12 mouse cellular contexts compared by ENCODE assay signal in genomic region chr19:42158246-42159017, GRCm38 (mm10). TPM values are rescaled to one million over a fixed set of nuclear protein-coding genes. Genes with fewer than 3 reads are reported as not detected.
A peak's percentile ranks its signal among the peaks of the same experiment; 100 is the strongest.
DNase-seq lines count a peak whose midpoint lies in the region; ATAC-seq lines count a peak whose summit lies in the region.
"Had no signal": no experiment of that assay in that cellular context is flagged by ENCODE, and none has a peak within 500 bp of the region (broad histone marks: within the 10 kb centered on the region; RNA-seq: fewer than 3 reads in every experiment).

No protein-coding gene starts in this region.

- H3K4me3 ChIP-seq in heart, embryonic 12.5 days: no peak overlapping the region
- H3K4me3 ChIP-seq in midbrain, embryonic 10.5 days: no peak overlapping the region
- no peak overlapping the region for H3K4me3 ChIP-seq in midbrain, embryonic 13.5 days (replicated peaks)
- H3K4me3 ChIP-seq in embryonic facial prominence, embryonic 14.5 days (ENCODE audit: low read depth, low read length): no peak overlapping the region
- no peak overlapping the region for H3K4me3 ChIP-seq in forebrain, embryonic 10.5 days
- H3K4me3 ChIP-seq: layer of hippocampus, adult 2 months had no signal

- H3K4me2 ChIP-seq in heart, embryonic 12.5 days: peak overlapping the region; percentile 18
- H3K4me2 ChIP-seq in midbrain, embryonic 13.5 days (replicated peaks): no peak overlapping the region
- no peak overlapping the region for H3K4me2 ChIP-seq in embryonic facial prominence, embryonic 14.5 days (ENCODE audit: low read depth, low read length)

- H3K36me3 ChIP-seq in heart, embryonic 12.5 days: no peaks in the 10 kb centered on the region
- no peaks in the 10 kb centered on the region for H3K36me3 ChIP-seq in midbrain, embryonic 10.5 days
- no peaks in the 10 kb centered on the region for H3K36me3 ChIP-seq in midbrain, embryonic 13.5 days
- no peaks in the 10 kb centered on the region for H3K36me3 ChIP-seq in embryonic facial prominence, embryonic 14.5 days (ENCODE audit: control insufficient read depth, insufficient read depth, low read length)
- H3K36me3 ChIP-seq in forebrain, embryonic 10.5 days (replicated peaks): no peaks in the 10 kb centered on the region

- no peak overlapping the region for H3K27ac ChIP-seq in heart, embryonic 12.5 days (ENCODE audit: poor library complexity, severe bottlenecking)
- peak overlapping the region; percentile 71 for H3K27ac ChIP-seq in midbrain, embryonic 10.5 days (replicated peaks)
- no peak overlapping the region; the same call in 1 of the 2 replicates for H3K27ac ChIP-seq in midbrain, embryonic 13.5 days
- H3K27ac ChIP-seq in embryonic facial prominence, embryonic 14.5 days (replicated peaks; ENCODE audit: low read depth, low read length): no peak overlapping the region
- no peak overlapping the region for H3K27ac ChIP-seq in forebrain, embryonic 10.5 days
- H3K27ac ChIP-seq: layer of hippocampus, adult 2 months had no signal

- DNase-seq in heart, postnatal 36 days: no peak
- DNase-seq in midbrain, embryonic 10.5 days (ENCODE audit: low spot score): no peak
- DNase-seq in embryonic facial prominence, embryonic 14.5 days (ENCODE audit: low spot score): no peak
- no peak for DNase-seq in forebrain, embryonic 10.5 days (ENCODE audit: extremely low spot score, low spot score)
- no peak for DNase-seq in adrenal gland, adult 8-10 months
- DNase-seq: cerebellum, adult 8-10 months had no signal

- H3K9ac ChIP-seq in heart, embryonic 12.5 days: 0 out of 2 replicates have a peak overlapping the region, but pooled peaks have one; percentile 0
- H3K9ac ChIP-seq in midbrain, embryonic 13.5 days (replicated peaks): no peak overlapping the region
- H3K9ac ChIP-seq in embryonic facial prominence, embryonic 14.5 days (ENCODE audit: low read depth, low read length): 0 out of 2 replicates have a peak overlapping the region, but pooled peaks have one; percentile 14

- intact Hi-C loops in heart, postnatal 36 days (cut with DNase I): no loop called here

- WGBS in heart, embryonic 12.5 days: 17% methylated on average over 13 of the region's 13 CpGs
- WGBS in midbrain, embryonic 10.5 days: 69% methylated on average over 13 of the region's 13 CpGs
- whole genome bisulfite sequencing in midbrain, embryonic 13.5 days: 59% methylated on average over 13 of the region's 13 CpGs
- WGBS in embryonic facial prominence, embryonic 14.5 days: 42% methylated on average over 13 of the region's 13 CpGs
- WGBS in forebrain, embryonic 10.5 days: 71% methylated on average over 13 of the region's 13 CpGs

- H3K4me1 ChIP-seq in heart, embryonic 12.5 days (replicated peaks): peaks cover 14% of the 10 kb centered on the region
- peaks cover 9% of the 10 kb centered on the region for H3K4me1 ChIP-seq in midbrain, embryonic 10.5 days
- H3K4me1 ChIP-seq in midbrain, embryonic 13.5 days (replicated peaks): no peaks in the 10 kb centered on the region
- no peaks in the 10 kb centered on the region for H3K4me1 ChIP-seq in embryonic facial prominence, embryonic 14.5 days (ENCODE audit: control insufficient read depth, insufficient read depth, low read length)
- peaks cover 10% of the 10 kb centered on the region for H3K4me1 ChIP-seq in forebrain, embryonic 10.5 days

- H3K27me3 ChIP-seq in heart, embryonic 12.5 days (replicated peaks): no peaks in the 10 kb centered on the region
- H3K27me3 ChIP-seq in midbrain, embryonic 10.5 days (ENCODE audit: low read depth, poor library complexity, severe bottlenecking): no peaks in the 10 kb centered on the region
- no peaks in the 10 kb centered on the region for H3K27me3 ChIP-seq in midbrain, embryonic 13.5 days
- H3K27me3 ChIP-seq in embryonic facial prominence, embryonic 14.5 days (replicated peaks; ENCODE audit: control insufficient read depth, insufficient read depth, low read length): no peaks in the 10 kb centered on the region
- H3K27me3 ChIP-seq in forebrain, embryonic 10.5 days (ENCODE audit: poor library complexity, severe bottlenecking): no peaks in the 10 kb centered on the region

- no peak for ATAC-seq in heart, embryonic 12.5 days (ENCODE audit: insufficient number of reproducible peaks, low FRiP score)
- ATAC-seq in midbrain, embryonic 13.5 days: no peak
- peak; percentile 50; the same call in 1 of the 2 replicates for ATAC-seq in embryonic facial prominence, embryonic 14.5 days (ENCODE audit: low read depth)
- ATAC-seq in megakaryocyte, adult 5-6 weeks (ENCODE audit: poor library complexity, severe bottlenecking): peak; percentile 36

- H3K9me3 ChIP-seq in heart, embryonic 12.5 days (replicated peaks): no peaks in the 10 kb centered on the region
- no peaks in the 10 kb centered on the region for H3K9me3 ChIP-seq in midbrain, embryonic 10.5 days (replicated peaks)
- no peaks in the 10 kb centered on the region for H3K9me3 ChIP-seq in midbrain, embryonic 13.5 days
- H3K9me3 ChIP-seq in embryonic facial prominence, embryonic 14.5 days (ENCODE audit: control insufficient read depth, low read length): no peaks in the 10 kb centered on the region
- H3K9me3 ChIP-seq in forebrain, embryonic 10.5 days: no peaks in the 10 kb centered on the region

RNA-seq across cellular contexts. Expression of gene Zfyve27, which starts 5.3 kb away (rescaled TPM):
- polyA plus RNA-seq in heart, embryonic 12.5 days (2016; fragmentation: Nextera tagmentation; extraction: Ambion mirVana): 27.2 and 27.7 TPM in 2 replicates
- 10 to 100 TPM; 25.6 to 25.8 TPM for total RNA-seq in heart, postnatal 36 days (2021)
- 29.4 and 36.4 TPM in 2 replicates for polyA plus RNA-seq in midbrain, embryonic 10.5 days (2016; fragmentation: Nextera tagmentation; extraction: Ambion mirVana)
- polyA plus RNA-seq in midbrain, embryonic 13.5 days (2015; fragmentation: Nextera tagmentation; extraction: Ambion mirVana): 55.8 and 57.6 TPM in 2 replicates
- polyA plus RNA-seq in embryonic facial prominence, embryonic 14.5 days (2014; fragmentation: Nextera tagmentation; extraction: Ambion mirVana): 12.2 and 15.2 TPM in 2 replicates
- total RNA-seq in megakaryocyte, adult 5-6 weeks (2015): 7.9 and 13.1 TPM in 2 replicates
- 21.3 and 26.3 TPM in 2 replicates for total RNA-seq in megakaryocyte, adult 5-6 weeks (2017)
- 27.0 and 30.3 TPM in 2 replicates for polyA plus RNA-seq in forebrain, embryonic 10.5 days (2016; fragmentation: Nextera tagmentation; extraction: Ambion mirVana)
- 10 to 100 TPM; 53.2 to 70.1 (median 61.8) TPM for total RNA-seq in adrenal gland, adult 8-10 months (2022)

RNA-seq across cellular contexts. Expression of gene Marveld1, which starts 11.2 kb away (rescaled TPM):
- 16.1 and 19.9 TPM in 2 replicates for polyA plus RNA-seq in heart, embryonic 12.5 days (2016; fragmentation: Nextera tagmentation; extraction: Ambion mirVana)
- 10 to 100 TPM; 22.2 to 24.0 TPM for total RNA-seq in heart, postnatal 36 days (2021)
- 3.2 and 3.6 TPM in 2 replicates for polyA plus RNA-seq in midbrain, embryonic 10.5 days (2016; fragmentation: Nextera tagmentation; extraction: Ambion mirVana)
- polyA plus RNA-seq in midbrain, embryonic 13.5 days (2015; fragmentation: Nextera tagmentation; extraction: Ambion mirVana): 1.1 and 1.7 TPM in 2 replicates
- polyA plus RNA-seq in embryonic facial prominence, embryonic 14.5 days (2014; fragmentation: Nextera tagmentation; extraction: Ambion mirVana): 19.4 and 21.0 TPM in 2 replicates
- 5.7 and 6.7 TPM in 2 replicates for total RNA-seq in megakaryocyte, adult 5-6 weeks (2015)
- 7.9 and 9.4 TPM in 2 replicates for total RNA-seq in megakaryocyte, adult 5-6 weeks (2017)
- 2.4 and 3.1 TPM in 2 replicates for polyA plus RNA-seq in forebrain, embryonic 10.5 days (2016; fragmentation: Nextera tagmentation; extraction: Ambion mirVana)
- 10 to 100 TPM; 35.2 to 56.5 (median 47.4) TPM for total RNA-seq in adrenal gland, adult 8-10 months (2022)

RNA-seq across cellular contexts. Expression of gene Avpi1, which starts 29.6 kb away (rescaled TPM):
- polyA plus RNA-seq in heart, embryonic 12.5 days (2016; fragmentation: Nextera tagmentation; extraction: Ambion mirVana): 26.2 and 26.4 TPM in 2 replicates
- total RNA-seq in heart, postnatal 36 days (2021): 10 to 100 TPM; 11.0 to 11.3 TPM
- polyA plus RNA-seq in midbrain, embryonic 10.5 days (2016; fragmentation: Nextera tagmentation; extraction: Ambion mirVana): 15.7 and 17.7 TPM in 2 replicates
- polyA plus RNA-seq in midbrain, embryonic 13.5 days (2015; fragmentation: Nextera tagmentation; extraction: Ambion mirVana): 4.9 and 5.1 TPM in 2 replicates
- 36.9 and 37.3 TPM in 2 replicates for polyA plus RNA-seq in embryonic facial prominence, embryonic 14.5 days (2014; fragmentation: Nextera tagmentation; extraction: Ambion mirVana)
- 1.1 and 1.7 TPM in 2 replicates for total RNA-seq in megakaryocyte, adult 5-6 weeks (2015)
- 2.9 and 6.2 TPM in 2 replicates for total RNA-seq in megakaryocyte, adult 5-6 weeks (2017)
- 23.5 and 23.9 TPM in 2 replicates for polyA plus RNA-seq in forebrain, embryonic 10.5 days (2016; fragmentation: Nextera tagmentation; extraction: Ambion mirVana)
- 100 to 1,000 TPM in 1 of 4 experiments, 10 to 100 TPM in 3; 53.5 to 107 (median 73.9) TPM for total RNA-seq in adrenal gland, adult 8-10 months (2022)

RNA-seq across cellular contexts. Expression of gene Sfrp5, which starts 43.6 kb away (rescaled TPM):
- 5.4 and 5.9 TPM in 2 replicates for polyA plus RNA-seq in heart, embryonic 12.5 days (2016; fragmentation: Nextera tagmentation; extraction: Ambion mirVana)
- 1 to 10 TPM; 5.1 to 5.3 TPM for total RNA-seq in heart, postnatal 36 days (2021)
- 0.06 TPM in 2 replicates for polyA plus RNA-seq in midbrain, embryonic 10.5 days (2016; fragmentation: Nextera tagmentation; extraction: Ambion mirVana)
- polyA plus RNA-seq in midbrain, embryonic 13.5 days (2015; fragmentation: Nextera tagmentation; extraction: Ambion mirVana): 0.11 and 0.17 TPM in 2 replicates
- 18.0 and 18.3 TPM in 2 replicates for polyA plus RNA-seq in embryonic facial prominence, embryonic 14.5 days (2014; fragmentation: Nextera tagmentation; extraction: Ambion mirVana)
- total RNA-seq in megakaryocyte, adult 5-6 weeks (2015): not detected in 2 replicates
- total RNA-seq in megakaryocyte, adult 5-6 weeks (2017): not detected in 2 replicates
- 0.14 TPM in 1 of 2 replicates, not detected in the other for polyA plus RNA-seq in forebrain, embryonic 10.5 days (2016; fragmentation: Nextera tagmentation; extraction: Ambion mirVana)
- 10 to 100 TPM in 2 of 4 experiments, 1 to 10 TPM in 2; 3.4 to 25.0 (median 13.1) TPM for total RNA-seq in adrenal gland, adult 8-10 months (2022)
- total RNA-seq: monocyte, adult 5-6 weeks had no signal
- polyA plus RNA-seq: C2C12 had no signal

Comparison
In these comparisons a context has a peak if more than half of its experiments do, and no peak if none do; other contexts are left out.
1. ATAC-seq: peak in embryonic facial prominence, embryonic 14.5 days (single experiment) and megakaryocyte, adult 5-6 weeks (single experiment); none in heart, embryonic 12.5 days (single experiment) and midbrain, embryonic 13.5 days (single experiment).